Mouse (Mus musculus) adrenal gland, postnatal 14 days (tissue): ENCODE measurements around the gene Zfp128. TPM values are rescaled to one million over a fixed set of nuclear protein-coding genes. Genes with fewer than 3 reads are reported as not detected.
"Not testable (repeated sequence)": the region's sequence is repeated elsewhere in the genome, so short reads cannot be mapped to it uniquely, and the experiment has no call there.

Experiments
- DNase-seq: peaks from one replicate; pipeline ENCODE4 v3.0.0; 2021; ENCODE audit warnings: mixed read lengths
- long read RNA-seq, 2 experiments: library from polyadenylated mRNA; stranded (forward); transcript quantifications; one replicate each; pipeline ENCODE4 v2.0.0; 2021
- total RNA-seq: library from RNA; stranded (reverse); gene quantifications from 2 replicates; pipeline ENCODE4 v1.2.3, GENCODE M21; 2021

Gene Zfp128
- 3.7 and 4.7 TPM in 2 replicates for total RNA-seq
- long read RNA-seq, experiment 1, partial matches to known transcripts: 0 of 2 reads
- long read RNA-seq, experiment 1, other reads (novel, unspliced or antisense): 0 of 2 reads
- long read RNA-seq, experiment 2, partial matches to known transcripts: 0 of 2 reads
- long read RNA-seq, experiment 2, other reads (novel, unspliced or antisense): 0 of 2 reads

GRCm38 (mm10) chr7:12880911-12881660 lies at the start of gene Zfp128:
Zfp128 (plus strand) TSS chr7:12881177.
- peak; percentile 96 for DNase-seq

- peak; percentile 95 for DNase-seq
Observed at GRCm38 (mm10) chr7:12834162-12835120, 46.5 kb upstream of the Zfp128 start, which contains the start of gene Zfp110. Zfp110 (plus strand) TSS chr7:12834761.

DNA sequence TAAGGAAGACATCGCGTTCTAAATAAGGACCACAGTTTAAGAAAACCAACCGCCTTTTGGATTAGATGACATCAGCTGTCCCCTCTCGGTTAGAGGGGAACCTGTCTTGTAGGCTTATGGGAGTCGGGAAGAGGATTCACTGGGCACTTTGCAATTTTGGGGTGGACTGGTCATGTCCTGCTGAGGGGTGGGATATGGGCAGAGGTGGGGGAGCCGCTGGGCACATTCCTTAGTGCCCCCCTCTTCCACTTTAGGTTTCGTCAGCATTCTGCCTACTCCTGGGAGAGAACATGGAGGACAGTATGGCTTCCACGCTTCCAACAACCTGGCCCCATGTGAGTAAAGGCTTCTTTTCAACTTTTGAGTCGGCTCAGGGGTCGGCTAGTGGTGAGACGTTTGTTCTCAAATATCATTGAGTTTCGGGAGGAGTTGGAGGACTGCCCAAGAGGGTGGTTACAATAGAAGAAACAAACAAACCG lies 45.7 kb upstream of the Zfp128 start:
- peak; percentile 48 for DNase-seq

- DNase-seq: no peak
Observed at GRCm38 (mm10) chr7:12835779-12836178, 45.2 kb upstream of the Zfp128 start.

DNA sequence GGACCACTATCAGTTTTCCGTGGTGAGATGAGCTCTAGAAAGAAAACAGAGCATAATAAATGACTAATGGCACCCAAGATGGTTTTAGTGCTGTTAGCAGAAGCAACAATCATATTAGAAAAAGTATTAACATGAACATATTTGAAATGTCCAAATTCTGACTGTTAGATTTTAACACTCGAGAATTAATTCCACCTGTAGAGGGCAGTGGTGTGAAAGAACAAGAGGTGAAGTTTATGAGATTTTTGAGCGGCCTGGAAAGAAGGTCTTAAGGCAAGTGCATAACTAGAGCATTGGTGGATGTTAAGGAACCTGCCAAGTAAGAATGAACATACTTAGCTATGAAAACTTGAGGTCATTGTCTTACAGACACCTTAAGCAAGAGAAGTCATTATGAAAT lies 6.7 kb upstream of the Zfp128 start:
- peak; percentile 29 for DNase-seq

DNA sequence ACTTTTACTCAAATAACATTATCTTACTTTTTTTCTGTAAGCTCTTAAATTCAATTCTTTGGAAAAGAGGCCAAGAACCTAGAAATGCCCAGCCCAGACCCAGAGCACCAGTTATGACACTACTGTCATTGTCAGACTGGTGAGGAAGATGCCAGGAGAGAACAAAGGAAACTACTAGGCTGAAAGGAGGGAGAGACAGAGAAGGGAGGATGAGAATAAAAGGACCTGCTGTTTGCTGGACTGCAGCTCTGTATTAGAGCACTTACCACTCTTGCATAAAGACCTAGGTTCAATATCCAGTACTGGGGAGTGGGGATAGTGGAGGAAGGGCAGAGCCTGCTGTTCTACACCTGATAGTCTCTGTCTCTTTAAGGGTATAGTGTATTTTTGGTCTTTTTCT lies 941 bp upstream of the Zfp128 start:
- DNase-seq: no peak

GRCm38 (mm10) chr7:12880497-12880896 lies 480 bp upstream of the Zfp128 start:
- DNase-seq: not testable (repeated sequence)

- no peak for DNase-seq
Observed at GRCm38 (mm10) chr7:12886563-12887266, 5.7 kb downstream of the Zfp128 start.

- DNase-seq: no peak
Observed at GRCm38 (mm10) chr7:12887585-12887984, 6.6 kb downstream of the Zfp128 start.

DNA sequence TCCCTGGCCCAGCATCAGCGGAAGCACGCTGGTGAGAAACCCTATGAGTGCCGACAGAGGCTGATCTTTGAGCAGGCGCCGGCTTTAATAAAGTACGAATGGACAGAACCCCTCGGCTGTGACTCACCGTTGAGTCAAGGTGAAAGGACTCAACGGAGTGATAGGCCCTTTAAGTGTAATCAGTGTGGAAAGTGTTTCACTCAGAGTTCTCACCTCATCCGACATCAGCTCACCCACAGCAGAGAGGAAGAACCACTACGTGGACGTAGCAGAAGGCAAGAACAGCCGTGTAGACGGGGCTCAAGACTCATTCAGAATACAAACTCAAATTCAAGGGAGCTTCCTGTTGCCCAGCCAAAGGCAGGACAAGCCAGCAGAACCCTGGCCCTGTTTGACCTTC lies 10.0 kb downstream of the Zfp128 start:
- no peak for DNase-seq

GRCm38 (mm10) chr7:12891334-12891733 lies 10.4 kb downstream of the Zfp128 start:
- DNase-seq: no peak

DNA sequence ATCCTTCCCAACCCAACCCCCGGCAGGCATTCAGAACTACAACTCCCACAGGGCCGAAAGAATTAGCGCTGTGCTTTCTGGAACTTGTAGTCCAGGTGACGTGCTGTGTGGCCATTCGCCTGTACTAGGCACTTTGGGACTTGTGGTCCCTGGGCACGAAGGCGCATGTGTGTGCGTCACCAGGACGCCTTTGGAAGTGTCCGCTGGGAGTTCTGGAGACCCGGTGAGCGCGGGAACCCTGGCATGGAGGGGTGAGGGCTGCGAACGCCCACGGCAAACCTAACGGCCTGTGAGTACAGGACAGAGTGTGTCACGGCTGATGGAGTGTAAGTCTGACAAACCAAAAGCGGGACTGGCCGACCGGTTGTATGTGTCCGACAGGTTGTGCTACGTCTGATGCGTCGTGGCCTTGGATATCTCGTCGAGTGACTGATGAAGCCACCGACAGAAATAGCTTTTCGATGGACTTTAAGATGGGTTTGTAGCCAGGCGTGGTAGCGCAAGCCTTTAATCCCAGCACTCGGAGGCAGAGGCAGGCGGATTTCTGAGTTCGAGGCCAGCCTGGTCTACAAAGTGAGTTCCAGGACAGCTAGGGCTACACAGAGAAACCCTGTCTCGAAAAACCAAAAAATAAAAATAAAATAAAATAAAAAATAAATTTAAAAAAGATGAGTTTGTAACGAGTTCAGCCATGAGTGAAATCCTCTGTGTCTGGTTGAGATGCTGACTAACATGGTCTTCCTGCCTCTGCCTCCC lies 16.9 kb downstream of the Zfp128 start, which contains the start of gene Zscan22:
Gene Zscan22 (plus strand): TSS at position 161 of the 756 bp plus-strand sequence.
- DNase-seq: peak; percentile 94

GRCm38 (mm10) chr7:12901517-12901916 lies 20.5 kb downstream of the Zfp128 start:
- no peak for DNase-seq

DNA sequence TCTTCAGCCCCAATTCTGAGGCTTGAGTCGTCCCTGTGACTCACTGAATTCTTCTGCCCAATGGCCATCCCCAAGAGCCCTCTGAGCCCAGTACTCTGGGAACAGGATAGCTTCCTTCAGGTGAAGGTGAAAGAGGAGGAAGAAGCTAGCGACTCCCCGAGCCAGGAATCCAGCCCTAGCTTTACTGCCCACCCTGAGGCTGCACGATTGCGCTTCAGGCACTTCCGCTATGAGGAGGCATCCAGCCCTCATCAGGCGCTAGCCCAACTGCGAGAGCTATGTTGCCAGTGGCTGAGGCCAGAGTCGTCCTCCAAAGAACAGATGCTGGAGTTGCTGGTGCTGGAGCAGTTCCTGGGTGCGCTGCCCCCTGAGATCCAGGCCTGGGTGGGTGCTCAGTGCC lies 22.6 kb downstream of the Zfp128 start:
- DNase-seq: no peak

- no peak for DNase-seq
Observed at GRCm38 (mm10) chr7:12905146-12905545, 24.2 kb downstream of the Zfp128 start.

DNA sequence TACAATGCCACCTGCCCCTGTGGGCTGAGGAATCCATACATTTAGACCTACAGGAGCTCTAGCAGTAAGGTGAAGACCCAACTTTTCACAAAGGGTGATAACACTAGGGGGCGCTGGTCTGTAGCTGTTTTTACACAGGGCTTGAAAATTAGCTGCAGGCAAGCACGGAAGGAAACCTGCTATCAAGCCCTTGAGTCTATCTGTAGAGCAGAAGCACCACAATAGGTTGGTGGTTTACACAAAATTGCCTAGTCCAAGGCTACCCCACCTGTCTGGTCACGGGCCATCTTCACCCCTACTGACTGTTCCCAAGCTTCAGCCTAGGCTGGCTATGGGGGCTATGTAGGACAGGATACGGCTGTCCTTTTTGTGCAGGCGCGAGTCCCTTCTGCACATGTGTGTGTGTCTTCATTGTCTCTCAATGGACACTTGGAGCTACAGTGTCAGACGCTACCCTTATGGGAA lies 28.6 kb downstream of the Zfp128 start:
- DNase-seq: peak; percentile 89

- DNase-seq: peak; percentile 70
Observed at GRCm38 (mm10) chr7:12910181-12910668, 29.2 kb downstream of the Zfp128 start.

- no peak for DNase-seq
Observed at GRCm38 (mm10) chr7:12913556-12913955, 32.6 kb downstream of the Zfp128 start.

GRCm38 (mm10) chr7:12920495-12920894 lies 39.5 kb downstream of the Zfp128 start:
- not testable (repeated sequence) for DNase-seq

DNA sequence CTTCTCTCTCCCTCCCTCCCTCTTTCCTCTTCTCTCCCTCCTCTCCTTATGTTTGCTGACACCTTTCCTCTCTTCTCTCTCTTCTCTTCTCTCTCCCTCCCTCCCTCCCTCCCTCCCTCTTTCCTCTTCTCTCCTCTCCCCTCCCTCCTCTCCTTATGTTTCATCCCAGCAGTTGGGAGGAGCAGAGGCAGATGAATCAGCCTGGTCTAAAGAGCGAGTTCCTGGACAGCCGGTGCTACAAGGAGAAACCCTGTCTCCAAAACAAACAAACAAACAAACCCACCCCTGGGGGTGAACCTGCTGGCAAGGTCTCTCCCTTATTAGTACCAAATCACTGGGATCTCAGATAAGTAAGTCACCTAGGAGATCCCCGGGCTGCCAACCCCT lies 40.3 kb downstream of the Zfp128 start:
- DNase-seq: no peak
